Mouse (Mus musculus) liver, embryonic 12.5 days (tissue): ENCODE results near the gene Rpl19. TPM values are rescaled to one million over a fixed set of nuclear protein-coding genes. Genes with fewer than 3 reads are reported as not detected.

Experiments
- ATAC-seq: fragments of 200-750 bp; cut with Nextera tagmentation; 2 replicates; pipeline ENCODE4 v1.8.0; 2017; ENCODE audit warnings: moderate number of reproducible peaks, mild to moderate bottlenecking, moderate library complexity
- H3K27ac ChIP-seq: fragments of 300-500 bp; sonication (generic); 2 replicates; pipeline ENCODE4 v1.5.1; 2016; ENCODE audit warnings: mild to moderate bottlenecking
- H3K27me3 ChIP-seq: fragments of 300-500 bp; sonication (generic); replicated peaks from 2 replicates; pipeline ENCODE4 v1.6.1; 2016; ENCODE audit warnings: mild to moderate bottlenecking, moderate library complexity
- H3K36me3 ChIP-seq: fragments of 300-500 bp; sonication (generic); 2 replicates; pipeline ENCODE4 v1.6.1; 2016; ENCODE audit warnings: mild to moderate bottlenecking, moderate library complexity
- H3K4me1 ChIP-seq: fragments of 300-500 bp; sonication (generic); 2 replicates; pipeline ENCODE4 v1.6.1; 2016
- H3K4me2 ChIP-seq: fragments of 300-500 bp; sonication (generic); 2 replicates; pipeline ENCODE4 v1.6.1; 2016; ENCODE audit warnings: mild to moderate bottlenecking, moderate library complexity
- H3K4me3 ChIP-seq: fragments of 300-500 bp; sonication (generic); 2 replicates; pipeline ENCODE4 v1.5.1; 2016; ENCODE audit warnings: mild to moderate bottlenecking, moderate library complexity
- H3K9ac ChIP-seq: fragments of 300-500 bp; sonication (generic); 2 replicates; pipeline ENCODE4 v1.6.1; 2016; ENCODE audit warnings: mild to moderate bottlenecking, moderate library complexity
- H3K9me3 ChIP-seq: fragments of 300-500 bp; sonication (generic); replicated peaks from 2 replicates; pipeline ENCODE4 v1.6.1; 2016; ENCODE audit warnings: mild to moderate bottlenecking, moderate library complexity
- WGBS: fragments of 180-500 bp; shearing (Covaris S2); methylation state at CpG from one replicate; pipeline ENCODE4 v1.1.7; 2016; ENCODE audit not compliant: insufficient replicate concordance; 5-methylcytosine and 5-hydroxymethylcytosine counted together
- microRNA-seq: library from miRNA; unstranded; fragments of <30 nt; microRNA quantifications from one replicate; pipeline ENCODE4, GENCODE M21; 2017
- polyA plus RNA-seq: library from polyadenylated mRNA; unstranded; fragments of >200 nt; fragmentation: Nextera tagmentation; extraction: Ambion mirVana; gene quantifications from 2 replicates; pipeline ENCODE4 v1.2.1, GENCODE M21; 2016

Rpl19 gene
- polyA plus RNA-seq, 1 experiment from 2014 or later, result 913 TPM

- Histone ChIP-seq H3K27me3 (peaks cover 21% of the 10 kb centered on the region), H3K36me3 (no peaks in the 10 kb centered on the region), H3K4me3 (no peak overlapping the region), H3K9ac (no peak overlapping the region), H3K27ac (no peak overlapping the region), H3K9me3 (no peaks in the 10 kb centered on the region; the same call in 1 of the 2 replicates), H3K4me1 (no peaks in the 10 kb centered on the region), H3K4me2 (no peak overlapping the region)
- ATAC-seq, result no peak
- WGBS, result 44% methylated on average over 6 of the region's 6 CpGs
These were observed 35.5 kb downstream of the Rpl19 start for GRCm38 (mm10) chr11:98061904-98062562.

- no peaks in the 10 kb centered on the region; the same call in 1 of the 2 replicates for H3K27me3 ChIP-seq
- no peak overlapping the region for H3K27ac ChIP-seq
- no peaks in the 10 kb centered on the region for H3K4me1 ChIP-seq
- no peak overlapping the region for H3K4me2 ChIP-seq
- H3K36me3 ChIP-seq, result no peaks in the 10 kb centered on the region
- no peak overlapping the region for H3K4me3 ChIP-seq
- no peak for ATAC-seq
- no peak overlapping the region for H3K9ac ChIP-seq
- no peaks in the 10 kb centered on the region; the same call in 1 of the 2 replicates for H3K9me3 ChIP-seq
- 81% methylated on average over 12 of the region's 12 CpGs for WGBS
These were observed 39.7 kb downstream of the Rpl19 start for GRCm38 (mm10) chr11:98066201-98066600.

GRCm38 (mm10) chr11:98067255-98067654 lies 40.7 kb downstream of the Rpl19 start:
- Histone ChIP-seq H3K4me3 (no peak overlapping the region), H3K9ac (no peak overlapping the region), H3K9me3 (no peaks in the 10 kb centered on the region; the same call in 1 of the 2 replicates), H3K27me3 (no peaks in the 10 kb centered on the region; the same call in 1 of the 2 replicates), H3K4me2 (no peak overlapping the region), H3K36me3 (no peaks in the 10 kb centered on the region), H3K4me1 (no peaks in the 10 kb centered on the region), H3K27ac (no peak overlapping the region)
- no peak for ATAC-seq
- 89% methylated on average over 21 of the region's 21 CpGs for WGBS

GRCm38 (mm10) chr11:98073442-98073841 lies 46.9 kb downstream of the Rpl19 start:
- H3K4me2 ChIP-seq, result no peak overlapping the region
- 72% methylated on average over 4 of the region's 4 CpGs for WGBS
- no peaks in the 10 kb centered on the region for H3K36me3 ChIP-seq
- H3K9me3 ChIP-seq, result no peaks in the 10 kb centered on the region
- H3K9ac ChIP-seq, result no peak overlapping the region
- H3K4me1 ChIP-seq, result no peaks in the 10 kb centered on the region
- H3K27ac ChIP-seq, result no peak overlapping the region
- 0 out of 2 replicates have a peak, but pooled peaks cover 4% of the 10 kb centered on the region for H3K27me3 ChIP-seq
- no peak overlapping the region for H3K4me3 ChIP-seq
- no peak for ATAC-seq

- H3K27ac ChIP-seq, result no peak overlapping the region
- no peaks in the 10 kb centered on the region for H3K9me3 ChIP-seq
- H3K4me2 ChIP-seq, result 0 out of 2 replicates have a peak overlapping the region, but pooled peaks have one; percentile 6
- H3K4me1 ChIP-seq, result no peaks in the 10 kb centered on the region
- no peak for ATAC-seq
- H3K27me3 ChIP-seq, result 0 out of 2 replicates have a peak, but pooled peaks cover 4% of the 10 kb centered on the region
- H3K4me3 ChIP-seq, result no peak overlapping the region
- 17% methylated on average over 13 of the region's 13 CpGs for WGBS
- no peak overlapping the region for H3K9ac ChIP-seq
- H3K36me3 ChIP-seq, result no peaks in the 10 kb centered on the region
These were observed 48.8 kb downstream of the Rpl19 start for GRCm38 (mm10) chr11:98075195-98075808.

GRCm38 (mm10) chr11:98077086-98077485 lies 50.6 kb downstream of the Rpl19 start:
- Histone ChIP-seq H3K27ac (no peak overlapping the region), H3K4me1 (no peaks in the 10 kb centered on the region), H3K36me3 (no peaks in the 10 kb centered on the region), H3K4me2 (no peak overlapping the region), H3K9ac (no peak overlapping the region), H3K27me3 (0 out of 2 replicates have a peak, but pooled peaks cover 4% of the 10 kb centered on the region), H3K4me3 (no peak overlapping the region), H3K9me3 (no peaks in the 10 kb centered on the region)
- WGBS, result 59% methylated on average over 8 of the region's 8 CpGs
- no peak for ATAC-seq

Small RNA genes within 50 kb of the gene (microRNA-seq; reads per million reads assigned to microRNA genes)
- gene Gm27597, result not detected

Other genes with a start within 250 kb of the Rpl19 start
- 462 and 473 TPM in 2 replicates for gene Rpl23, start 244.3 kb upstream of the Rpl19 start, polyA plus RNA-seq
- 36.9 and 37.6 TPM in 2 replicates for gene Lasp1, start 227.7 kb upstream of the Rpl19 start, polyA plus RNA-seq
- 1.1 and 1.3 TPM in 2 replicates for gene B230217C12Rik, start 185.9 kb upstream of the Rpl19 start, polyA plus RNA-seq
- 0.36 and 0.51 TPM in 2 replicates for gene Fbxo47, start 142.6 kb upstream of the Rpl19 start, polyA plus RNA-seq
- 0.33 and 0.38 TPM in 2 replicates for gene Plxdc1, start 40.3 kb upstream of the Rpl19 start, polyA plus RNA-seq
- gene Arl5c, start 30.5 kb upstream of the Rpl19 start, polyA plus RNA-seq, result 15.6 and 17.1 TPM in 2 replicates
- 0.95 and 1.0 TPM in 2 replicates for gene Cacnb1, start 3.7 kb upstream of the Rpl19 start, polyA plus RNA-seq
- 0.07 and 0.10 TPM in 2 replicates for gene Stac2, start 26.8 kb downstream of the Rpl19 start, polyA plus RNA-seq
- gene Fbxl20, start 123.7 kb downstream of the Rpl19 start, polyA plus RNA-seq, result 10.2 and 11.1 TPM in 2 replicates
- 40.5 and 41.8 TPM in 2 replicates for gene Med1, start 166.6 kb downstream of the Rpl19 start, polyA plus RNA-seq
- gene Cdk12, start 176.3 kb downstream of the Rpl19 start, polyA plus RNA-seq, result 8.6 and 9.0 TPM in 2 replicates